Mouse (Mus musculus): Measurements from ENCODE around the gene Lrrc32.

GRCm38 (mm10) chr7:98499561-98500292 is 10.6 kb downstream of the Lrrc32 start:
- TF ChIP-seq HCFC1 (IDR thresholded peaks at IDR 0.05; ENCODE audit: borderline replicate concordance, insufficient read depth, low read length), result no peak
- TF ChIP-seq MAFK (IDR thresholded peaks at IDR 0.05; ENCODE audit: insufficient read depth, low read depth, low read length), result no peak
- no peak for TF ChIP-seq ZNF384 (IDR thresholded peaks at IDR 0.05; ENCODE audit: low read depth, low read length)
- TF ChIP-seq ZC3H11A (IDR thresholded peaks at IDR 0.05; ENCODE audit: borderline replicate concordance, low read depth, low read length), result no peak
